Mouse (Mus musculus) embryo, embryonic 9.5 days (tissue): ENCODE results near the gene Hoxa5.
A peak's percentile ranks its signal among the peaks of the same experiment; 100 is the strongest.

Experiments used
- DNase-seq: peaks from one replicate; pipeline ENCODE4 v3.0.0-alpha.2; 2017; ENCODE audit errors: extremely low spot score

Gene Hoxa5

GRCm38 (mm10) chr6:52204050-52204752, at the start of gene Hoxa5:
TSS of gene Hoxa5 (minus strand) at chr6:52204587.
- peak; percentile 92 for DNase-seq

- no peak for DNase-seq
Observed at GRCm38 (mm10) chr6:52253511-52254500, 49.4 kb upstream of the Hoxa5 start.

GRCm38 (mm10) chr6:52252775-52253376, 48.5 kb upstream of the Hoxa5 start:
- DNase-seq = no peak

DNA sequence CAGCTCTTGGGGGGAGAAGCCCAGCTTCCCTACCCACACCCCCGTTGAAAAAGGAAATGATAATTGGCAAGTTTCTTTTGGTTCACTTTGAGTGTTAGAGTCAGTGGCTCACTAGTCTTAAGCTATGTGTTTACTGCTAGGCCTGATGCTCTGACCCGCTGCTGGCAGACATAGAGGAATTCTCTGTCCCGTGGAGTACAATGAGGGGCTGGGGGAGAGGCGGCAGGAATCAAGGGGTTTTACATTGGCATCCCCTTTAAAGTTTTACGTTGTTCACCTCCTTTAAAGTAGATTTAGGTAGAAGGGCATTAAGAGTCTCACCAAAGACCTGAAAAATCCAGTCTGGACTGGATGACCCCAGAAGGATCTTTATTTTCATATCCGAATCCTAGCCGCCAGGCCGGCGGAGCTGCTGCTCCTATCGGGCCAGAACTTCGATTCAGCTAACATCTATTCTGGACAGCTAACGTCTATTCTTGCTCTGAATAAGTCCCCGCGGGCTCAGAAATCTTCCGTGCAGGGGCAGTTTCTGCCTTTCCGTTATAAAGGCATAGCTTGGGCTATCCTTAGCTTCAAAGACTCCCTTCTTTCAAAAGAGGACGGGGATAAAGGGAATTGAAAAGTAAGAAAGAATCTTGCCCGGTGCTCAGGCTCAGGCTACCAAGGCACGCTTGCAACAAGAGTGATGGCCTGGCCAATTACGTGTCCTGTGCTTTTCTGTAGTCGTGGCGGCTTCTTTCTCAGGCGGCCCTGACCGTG, 47.8 kb upstream of the Hoxa5 start:
- DNase-seq = no peak

- no peak for DNase-seq
Observed at GRCm38 (mm10) chr6:52251177-52251879, 46.9 kb upstream of the Hoxa5 start.

DNA sequence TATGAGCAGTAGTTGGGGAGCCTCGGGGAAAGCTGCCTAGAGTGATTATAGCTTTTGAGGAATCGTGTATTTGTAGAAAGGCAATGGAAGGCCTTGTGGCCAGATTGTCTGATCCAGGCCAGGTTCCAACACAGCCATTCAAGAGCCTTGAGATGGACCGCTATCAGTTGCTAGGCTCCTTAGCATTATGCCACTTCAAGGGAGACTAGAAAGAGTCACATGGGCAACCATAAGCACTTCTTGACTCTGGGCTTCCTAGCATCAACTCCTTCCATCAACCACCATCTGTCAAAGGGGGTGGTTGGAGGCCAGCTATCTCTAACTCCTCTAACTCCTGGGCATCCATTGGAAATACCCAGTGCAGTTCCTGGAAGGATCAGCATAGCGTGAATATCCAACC, 45.4 kb upstream of the Hoxa5 start:
- no peak for DNase-seq

- no peak for DNase-seq
Observed at GRCm38 (mm10) chr6:52249415-52249738, 45.0 kb upstream of the Hoxa5 start.

- DNase-seq = no peak
Observed at GRCm38 (mm10) chr6:52248638-52249414, 44.4 kb upstream of the Hoxa5 start.

- no peak for DNase-seq
Observed at GRCm38 (mm10) chr6:52247766-52248637, 43.6 kb upstream of the Hoxa5 start.

DNA sequence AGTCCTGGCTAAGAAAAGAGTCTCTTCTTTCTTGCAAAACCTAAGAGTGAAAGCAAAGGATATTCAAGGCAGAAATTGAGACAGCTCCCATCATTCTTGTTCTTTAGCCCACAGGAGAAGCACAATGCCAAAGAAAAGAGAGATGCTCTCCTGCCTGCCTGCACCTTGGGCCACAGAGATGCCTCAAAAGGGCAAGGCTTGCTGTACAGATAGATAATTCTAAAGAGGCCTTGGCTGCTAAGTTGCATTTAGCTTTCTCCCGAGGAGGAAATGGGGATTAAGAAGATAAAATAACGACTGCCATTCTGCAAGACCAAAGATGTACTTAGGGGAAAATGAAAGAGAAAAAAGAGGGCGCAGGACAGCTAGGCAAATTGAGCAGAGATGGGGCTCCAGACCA, 42.5 kb upstream of the Hoxa5 start:
- DNase-seq = no peak

DNA sequence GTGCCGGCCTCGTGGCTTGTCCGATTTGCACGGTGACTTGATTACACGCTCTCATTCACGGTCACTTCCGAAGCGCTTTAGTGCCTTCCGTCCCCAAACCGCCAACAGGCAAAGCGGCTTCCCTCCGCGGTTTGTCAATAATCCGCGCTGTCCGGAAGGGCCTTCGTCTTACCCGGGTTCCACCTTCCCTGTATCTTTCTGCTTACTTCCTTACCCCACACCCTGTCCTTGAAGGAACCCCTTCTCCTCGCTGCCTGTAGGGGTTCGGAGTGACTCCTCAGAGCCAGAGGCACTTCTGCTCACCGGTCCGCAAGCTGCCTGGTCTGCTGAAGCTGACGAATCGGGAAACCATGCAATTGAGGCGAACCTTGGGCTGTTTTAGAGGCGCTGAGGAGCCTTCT, 42.0 kb upstream of the Hoxa5 start:
- DNase-seq = no peak

GRCm38 (mm10) chr6:52245757-52246142, 41.4 kb upstream of the Hoxa5 start, which contains the start of gene Hoxa11:
TSS of gene Hoxa11 (minus strand) at chr6:52245810.
- no peak for DNase-seq

DNA sequence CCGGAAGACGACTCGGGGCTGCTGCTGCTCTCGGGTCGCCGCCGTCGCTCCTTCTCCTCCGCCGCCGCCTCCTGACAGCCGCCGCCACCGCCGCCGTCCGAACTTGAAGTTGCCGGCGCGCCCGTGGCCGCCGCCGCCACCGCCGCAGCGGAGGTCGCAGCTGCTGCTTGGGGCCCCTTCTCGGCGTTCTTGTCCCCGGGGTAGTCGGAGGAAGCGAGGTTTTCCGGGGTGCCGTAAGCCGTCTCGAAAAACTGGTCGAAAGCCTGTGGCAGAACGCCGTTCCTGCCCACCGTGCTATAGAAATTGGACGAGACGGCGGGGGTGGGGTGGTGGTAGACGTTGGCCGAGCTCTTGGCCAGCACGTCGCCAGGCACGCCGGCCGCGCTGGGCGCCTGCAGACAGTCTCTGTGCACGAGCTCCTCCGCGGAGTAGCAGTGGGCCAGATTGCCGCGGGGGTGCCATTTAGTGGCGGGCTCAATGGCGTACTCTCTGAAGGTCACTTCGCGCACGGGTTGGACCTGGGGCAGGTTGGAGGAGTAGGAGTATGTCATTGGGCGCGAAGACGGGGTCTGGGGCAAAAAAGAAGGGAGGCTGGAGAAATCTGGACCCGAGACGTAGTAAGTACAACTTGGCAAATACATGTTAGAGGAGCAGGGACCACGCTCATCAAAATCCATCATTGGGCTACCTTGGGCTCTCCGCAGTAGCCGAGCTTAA, 40.8 kb upstream of the Hoxa5 start:
- peak; percentile 64 for DNase-seq

DNA sequence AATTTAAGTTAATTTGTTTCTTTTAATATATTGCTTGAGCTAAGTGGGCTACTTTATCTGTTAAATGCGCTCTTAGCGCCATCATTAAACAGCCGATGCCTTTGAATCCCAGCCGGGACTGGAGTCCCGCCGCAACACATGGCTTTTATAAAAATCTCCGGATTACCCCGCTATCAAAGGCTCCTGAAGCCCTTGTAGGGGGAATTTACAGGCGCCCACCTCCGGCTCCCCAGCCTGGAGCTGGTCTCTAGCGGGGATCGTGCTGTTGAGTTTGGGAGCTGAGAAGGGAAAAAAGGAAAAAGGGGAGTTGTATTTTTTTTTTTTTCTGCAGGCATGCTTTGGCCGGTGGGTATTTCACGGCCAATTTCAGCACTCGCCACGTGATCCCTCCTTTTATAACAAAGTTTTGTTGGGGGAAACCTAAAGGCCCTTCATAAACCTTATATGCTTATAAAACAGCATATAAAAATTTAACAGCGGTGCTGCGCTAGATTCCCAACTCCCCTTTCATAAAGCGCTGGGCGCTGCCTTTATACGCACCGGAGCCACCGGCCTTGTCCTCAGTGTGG, 40.2 kb upstream of the Hoxa5 start:
- DNase-seq = no peak

GRCm38 (mm10) chr6:52243681-52244121, 39.3 kb upstream of the Hoxa5 start:
- no peak for DNase-seq

GRCm38 (mm10) chr6:52242801-52243332, 38.5 kb upstream of the Hoxa5 start:
- no peak for DNase-seq

GRCm38 (mm10) chr6:52241001-52241621, 36.7 kb upstream of the Hoxa5 start:
- no peak for DNase-seq
